Mouse (Mus musculus): Measurements from ENCODE around the gene Adora2a. TPM values are rescaled to one million over a fixed set of nuclear protein-coding genes. Genes with fewer than 3 reads are reported as not detected.
"Not testable (repeated sequence)": the region's sequence is repeated elsewhere in the genome, so short reads cannot be mapped to it uniquely, and the experiment has no call there.

Adora2a gene
- polyA plus RNA-seq, 1 experiment from 2014 or later, result 1.9 TPM

DNA sequence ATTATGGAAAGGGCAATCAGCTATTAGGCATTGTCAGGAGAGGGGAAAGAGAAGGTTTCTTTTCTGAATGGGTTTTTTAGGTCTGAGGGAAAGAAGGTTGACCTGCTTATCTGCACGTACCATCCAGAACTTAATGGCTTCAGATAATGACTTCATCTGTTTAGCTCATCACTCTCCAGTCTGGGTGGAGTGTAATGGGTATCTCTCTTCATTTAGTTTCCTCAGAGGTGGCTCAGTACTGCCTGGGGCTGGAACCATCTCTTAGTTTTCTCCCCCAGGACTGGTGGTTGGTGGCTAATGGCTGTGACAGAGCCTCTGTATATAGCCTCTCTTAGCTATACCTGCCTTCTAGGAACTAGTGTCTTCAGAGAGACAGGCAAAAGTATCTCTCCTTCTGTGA, 25.3 kb upstream of the Adora2a start:
- H3K9me3 ChIP-seq (replicated peaks; ENCODE audit: control insufficient read depth, low read length), result no peaks in the 10 kb centered on the region
- H3K27me3 ChIP-seq (ENCODE audit: control insufficient read depth, insufficient read depth, low read depth, low read length), result no peaks in the 10 kb centered on the region
- no peak overlapping the region for H3K4me3 ChIP-seq (ENCODE audit: low read depth, low read length)
- no peaks in the 10 kb centered on the region for H3K36me3 ChIP-seq (ENCODE audit: control insufficient read depth, insufficient read depth)
- H3K4me1 ChIP-seq (ENCODE audit: control insufficient read depth, low read depth, low read length), result peaks cover 5% of the 10 kb centered on the region; the same call in 1 of the 2 replicates
- no peak overlapping the region; the same call in 1 of the 2 replicates for H3K27ac ChIP-seq (ENCODE audit: low read length)
- H3K4me2 ChIP-seq (ENCODE audit: low read depth, low read length), result no peak overlapping the region
- no peak overlapping the region for H3K9ac ChIP-seq (ENCODE audit: low read depth, low read length)
- WGBS (ENCODE audit: insufficient replicate concordance), result 29% methylated on average over 1 of the region's 1 CpGs
- ATAC-seq (ENCODE audit: low read depth), result no peak

DNA sequence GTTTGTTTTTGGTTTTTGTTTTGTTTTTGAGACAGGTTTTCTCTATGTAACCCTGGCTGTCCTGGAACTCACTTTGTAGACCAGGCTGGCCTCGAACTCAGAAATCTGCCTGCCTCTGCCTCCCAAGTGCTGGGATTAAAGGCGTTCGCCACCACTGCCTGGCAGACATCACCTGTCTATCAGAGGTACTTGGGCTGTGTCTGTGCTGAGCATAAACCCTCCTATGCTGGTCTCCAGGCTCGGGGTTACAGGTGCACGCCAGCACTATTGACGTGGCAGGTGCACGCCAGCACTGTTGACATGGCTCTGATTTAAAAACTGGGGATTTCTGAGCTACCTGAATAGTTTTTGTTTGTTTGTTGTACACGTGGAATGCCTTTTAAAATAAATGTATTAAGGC, 24.5 kb upstream of the Adora2a start:
- H3K9ac ChIP-seq (ENCODE audit: low read depth, low read length); H3K4me1 ChIP-seq (ENCODE audit: control insufficient read depth, low read depth, low read length); H3K27ac ChIP-seq (ENCODE audit: low read length); H3K4me3 ChIP-seq (ENCODE audit: low read depth, low read length); H3K9me3 ChIP-seq (replicated peaks; ENCODE audit: control insufficient read depth, low read length); H3K27me3 ChIP-seq (ENCODE audit: control insufficient read depth, insufficient read depth, low read depth, low read length); H3K36me3 ChIP-seq (ENCODE audit: control insufficient read depth, insufficient read depth); ATAC-seq (ENCODE audit: low read depth); H3K4me2 ChIP-seq (ENCODE audit: low read depth, low read length): not testable (repeated sequence)
- 80% methylated on average over 8 of the region's 8 CpGs for WGBS (ENCODE audit: insufficient replicate concordance)

DNA sequence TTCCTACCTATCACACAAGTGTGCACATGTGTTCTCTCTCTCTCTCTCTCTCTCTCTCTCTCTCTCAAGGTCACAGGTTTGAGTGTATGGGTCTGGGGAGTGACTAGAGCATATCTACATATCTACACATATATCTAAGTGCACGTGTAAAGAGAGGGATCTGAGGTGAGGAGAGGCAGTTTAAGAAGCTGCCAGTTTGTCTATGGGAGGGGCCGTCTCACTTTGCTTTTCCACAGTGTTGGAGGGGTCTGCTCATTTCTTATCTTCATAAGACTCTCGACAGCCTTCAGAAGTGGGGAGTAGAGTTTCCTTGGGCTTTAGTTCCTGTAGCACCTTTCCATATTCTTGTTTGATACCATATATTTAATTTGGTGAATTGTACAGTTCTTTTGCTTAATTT, 23.4 kb upstream of the Adora2a start:
- Histone ChIP-seq H3K4me1 (ENCODE audit: control insufficient read depth, low read depth, low read length) (peaks cover 5% of the 10 kb centered on the region; the same call in 1 of the 2 replicates), H3K4me2 (ENCODE audit: low read depth, low read length) (no peak overlapping the region), H3K27me3 (ENCODE audit: control insufficient read depth, insufficient read depth, low read depth, low read length) (no peaks in the 10 kb centered on the region), H3K9ac (ENCODE audit: low read depth, low read length) (no peak overlapping the region), H3K36me3 (ENCODE audit: control insufficient read depth, insufficient read depth) (no peaks in the 10 kb centered on the region), H3K9me3 (replicated peaks; ENCODE audit: control insufficient read depth, low read length) (no peaks in the 10 kb centered on the region), H3K27ac (ENCODE audit: low read length) (no peak overlapping the region), H3K4me3 (ENCODE audit: low read depth, low read length) (no peak overlapping the region)
- WGBS (ENCODE audit: insufficient replicate concordance), result 23% methylated on average over 3 of the region's 3 CpGs
- no peak for ATAC-seq (ENCODE audit: low read depth)

DNA sequence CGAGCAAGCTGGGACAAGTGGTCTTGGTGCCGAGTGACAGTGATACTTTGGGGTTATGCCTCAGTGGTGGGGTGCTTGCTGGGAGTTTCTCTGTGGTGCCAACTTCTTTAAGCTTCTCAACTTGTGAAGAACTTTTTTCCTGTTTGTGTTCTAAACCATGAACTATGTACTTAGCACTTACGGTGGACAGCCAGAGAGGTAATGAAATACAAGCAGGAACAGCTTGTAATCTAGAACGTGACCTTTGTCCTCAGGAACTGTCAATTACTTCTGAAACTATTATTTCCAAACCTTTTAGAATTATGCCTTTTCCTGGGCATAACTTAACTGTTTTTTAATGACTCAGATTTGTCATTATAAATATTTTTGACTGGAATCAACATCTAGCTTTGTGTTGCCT, 22.3 kb upstream of the Adora2a start:
- Histone ChIP-seq H3K27me3 (ENCODE audit: control insufficient read depth, insufficient read depth, low read depth, low read length) (no peaks in the 10 kb centered on the region), H3K4me1 (ENCODE audit: control insufficient read depth, low read depth, low read length) (peaks cover 5% of the 10 kb centered on the region; the same call in 1 of the 2 replicates), H3K4me2 (ENCODE audit: low read depth, low read length) (no peak overlapping the region), H3K9me3 (replicated peaks; ENCODE audit: control insufficient read depth, low read length) (no peaks in the 10 kb centered on the region), H3K9ac (ENCODE audit: low read depth, low read length) (no peak overlapping the region), H3K4me3 (ENCODE audit: low read depth, low read length) (no peak overlapping the region), H3K36me3 (ENCODE audit: control insufficient read depth, insufficient read depth) (no peaks in the 10 kb centered on the region), H3K27ac (ENCODE audit: low read length) (no peak overlapping the region)
- 70% methylated on average over 4 of the region's 4 CpGs for WGBS (ENCODE audit: insufficient replicate concordance)
- no peak for ATAC-seq (ENCODE audit: low read depth)

DNA sequence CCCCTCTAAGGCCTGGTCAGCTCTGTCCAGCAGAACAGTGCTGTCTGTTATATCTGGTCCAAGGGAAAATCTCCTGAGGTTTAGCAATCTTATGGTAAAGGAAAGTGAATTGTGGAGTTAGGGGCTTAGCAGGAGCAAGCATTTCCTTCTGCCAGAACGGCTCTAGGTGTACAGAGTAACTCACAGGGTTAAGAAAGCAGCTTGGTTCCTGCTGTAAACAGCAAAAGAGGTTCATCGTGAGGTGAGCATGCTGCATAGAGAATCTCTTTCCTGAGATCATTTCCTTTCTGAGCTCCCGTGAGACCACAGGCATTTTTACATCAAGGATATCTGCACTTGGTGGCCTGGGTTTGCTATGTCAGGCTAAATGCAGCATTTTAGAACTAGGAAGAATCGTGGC, 21.8 kb upstream of the Adora2a start:
- Histone ChIP-seq H3K9ac (ENCODE audit: low read depth, low read length) (no peak overlapping the region), H3K4me2 (ENCODE audit: low read depth, low read length) (no peak overlapping the region), H3K36me3 (ENCODE audit: control insufficient read depth, insufficient read depth) (no peaks in the 10 kb centered on the region), H3K27me3 (ENCODE audit: control insufficient read depth, insufficient read depth, low read depth, low read length) (no peaks in the 10 kb centered on the region), H3K4me1 (ENCODE audit: control insufficient read depth, low read depth, low read length) (peaks cover 5% of the 10 kb centered on the region; the same call in 1 of the 2 replicates), H3K4me3 (ENCODE audit: low read depth, low read length) (no peak overlapping the region), H3K27ac (ENCODE audit: low read length) (no peak overlapping the region), H3K9me3 (replicated peaks; ENCODE audit: control insufficient read depth, low read length) (no peaks in the 10 kb centered on the region)
- ATAC-seq (ENCODE audit: low read depth), result no peak
- WGBS (ENCODE audit: insufficient replicate concordance), result 49% methylated on average over 4 of the region's 4 CpGs

DNA sequence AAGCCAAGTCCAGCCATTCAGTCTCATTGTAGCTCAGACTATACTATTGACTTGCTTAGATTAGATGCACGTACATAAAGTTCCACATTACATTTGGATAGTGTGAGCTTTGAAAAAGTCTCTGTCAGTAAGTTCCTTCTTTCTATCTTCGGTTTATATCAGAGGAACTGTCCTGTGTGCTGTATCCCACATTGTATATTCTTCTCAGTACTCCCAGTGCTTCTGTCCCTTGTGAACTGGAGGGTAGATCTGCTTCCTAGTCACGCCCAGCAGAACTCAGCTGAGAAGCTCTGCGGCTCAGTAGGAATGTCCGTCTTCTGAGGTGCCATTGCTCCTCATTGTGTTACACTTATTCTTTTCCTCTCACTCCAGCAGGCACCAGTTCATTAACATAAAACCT, 18.1 kb upstream of the Adora2a start:
- Histone ChIP-seq H3K4me1 (ENCODE audit: control insufficient read depth, low read depth, low read length) (peaks cover 6% of the 10 kb centered on the region; the same call in 1 of the 2 replicates), H3K36me3 (ENCODE audit: control insufficient read depth, insufficient read depth) (no peaks in the 10 kb centered on the region), H3K27me3 (ENCODE audit: control insufficient read depth, insufficient read depth, low read depth, low read length) (no peaks in the 10 kb centered on the region), H3K4me2 (ENCODE audit: low read depth, low read length) (no peak overlapping the region), H3K9ac (ENCODE audit: low read depth, low read length) (no peak overlapping the region), H3K9me3 (replicated peaks; ENCODE audit: control insufficient read depth, low read length) (no peaks in the 10 kb centered on the region), H3K27ac (ENCODE audit: low read length) (no peak overlapping the region), H3K4me3 (ENCODE audit: low read depth, low read length) (no peak overlapping the region)
- WGBS (ENCODE audit: insufficient replicate concordance), result 62% methylated on average over 5 of the region's 5 CpGs
- ATAC-seq (ENCODE audit: low read depth), result no peak

DNA sequence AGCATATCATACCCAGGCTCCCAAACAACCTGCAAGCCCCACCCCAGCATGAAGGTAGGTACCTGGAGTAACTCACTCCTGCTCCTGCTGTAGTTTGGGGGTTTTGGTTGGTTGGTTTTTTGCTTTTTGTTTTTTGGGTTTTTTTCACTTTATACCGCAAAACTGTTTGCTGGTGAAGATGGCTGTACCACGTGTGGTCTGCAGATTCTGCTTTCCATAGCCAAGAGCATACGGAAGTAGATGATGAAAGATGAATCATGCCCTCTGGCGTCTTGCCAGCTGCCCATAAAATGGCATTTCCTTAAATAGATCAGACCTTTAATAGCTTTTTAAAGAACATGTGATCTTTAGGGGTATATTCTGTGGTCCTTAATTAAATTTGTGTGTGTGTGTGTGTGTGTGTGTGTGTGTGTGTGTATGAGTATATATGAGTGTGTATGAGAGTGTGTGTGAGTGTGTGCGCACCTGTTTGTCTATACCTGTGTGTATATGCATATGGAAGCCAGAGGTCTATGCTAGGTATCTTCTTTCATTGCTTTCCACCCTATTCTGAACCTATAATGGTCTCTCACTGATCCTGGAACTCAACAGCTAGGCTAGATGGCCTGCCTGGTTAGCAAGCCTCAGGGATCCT, 16.8 kb upstream of the Adora2a start:
- no peak overlapping the region for H3K4me3 ChIP-seq (ENCODE audit: low read depth, low read length)
- no peaks in the 10 kb centered on the region for H3K36me3 ChIP-seq (ENCODE audit: control insufficient read depth, insufficient read depth)
- 45% methylated on average over 5 of the region's 5 CpGs for WGBS (ENCODE audit: insufficient replicate concordance)
- no peaks in the 10 kb centered on the region for H3K9me3 ChIP-seq (replicated peaks; ENCODE audit: control insufficient read depth, low read length)
- no peak overlapping the region for H3K9ac ChIP-seq (ENCODE audit: low read depth, low read length)
- H3K27ac ChIP-seq (ENCODE audit: low read length), result no peak overlapping the region
- ATAC-seq (ENCODE audit: low read depth), result no peak
- no peaks in the 10 kb centered on the region for H3K27me3 ChIP-seq (ENCODE audit: control insufficient read depth, insufficient read depth, low read depth, low read length)
- H3K4me1 ChIP-seq (ENCODE audit: control insufficient read depth, low read depth, low read length), result peaks cover 6% of the 10 kb centered on the region; the same call in 1 of the 2 replicates
- H3K4me2 ChIP-seq (ENCODE audit: low read depth, low read length), result no peak overlapping the region

DNA sequence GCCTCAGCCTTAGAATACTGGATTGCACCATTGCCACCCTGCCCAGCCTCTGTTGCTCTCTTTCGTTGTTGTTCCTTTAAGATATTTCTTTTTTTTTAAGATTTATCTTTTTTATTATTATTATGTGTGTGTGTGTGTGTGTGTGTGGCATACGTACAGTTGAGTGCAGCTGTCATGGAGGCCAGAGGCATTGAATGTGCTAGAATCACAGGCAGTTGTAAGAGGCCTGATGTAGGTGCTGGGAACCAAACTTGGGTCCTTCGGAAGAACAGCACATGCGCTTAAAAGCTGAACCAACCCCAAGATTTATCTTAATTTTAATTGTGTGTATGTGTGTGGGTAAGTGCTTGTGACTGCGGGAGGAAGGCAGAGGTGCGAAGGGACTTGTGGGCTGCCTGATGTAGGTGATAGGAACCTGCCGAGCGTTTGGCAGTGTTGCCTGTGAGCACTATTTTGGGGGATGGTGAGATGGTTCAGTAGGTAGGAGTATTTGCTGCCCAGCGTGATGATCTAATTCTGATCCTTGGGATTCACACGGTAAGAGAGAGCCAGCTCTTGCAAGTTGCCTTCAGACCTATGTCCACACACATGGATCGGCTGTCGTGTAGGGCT, 15.4 kb upstream of the Adora2a start:
- no peaks in the 10 kb centered on the region for H3K27me3 ChIP-seq (ENCODE audit: control insufficient read depth, insufficient read depth, low read depth, low read length)
- H3K27ac ChIP-seq (ENCODE audit: low read length), result no peak overlapping the region
- H3K4me3 ChIP-seq (ENCODE audit: low read depth, low read length), result no peak overlapping the region
- no peaks in the 10 kb centered on the region for H3K36me3 ChIP-seq (ENCODE audit: control insufficient read depth, insufficient read depth)
- H3K9me3 ChIP-seq (replicated peaks; ENCODE audit: control insufficient read depth, low read length), result no peaks in the 10 kb centered on the region
- WGBS (ENCODE audit: insufficient replicate concordance), result 43% methylated on average over 12 of the region's 12 CpGs
- H3K4me1 ChIP-seq (ENCODE audit: control insufficient read depth, low read depth, low read length), result peaks cover 6% of the 10 kb centered on the region; the same call in 1 of the 2 replicates
- ATAC-seq (ENCODE audit: low read depth), result no peak
- H3K9ac ChIP-seq (ENCODE audit: low read depth, low read length), result no peak overlapping the region
- H3K4me2 ChIP-seq (ENCODE audit: low read depth, low read length), result no peak overlapping the region

DNA sequence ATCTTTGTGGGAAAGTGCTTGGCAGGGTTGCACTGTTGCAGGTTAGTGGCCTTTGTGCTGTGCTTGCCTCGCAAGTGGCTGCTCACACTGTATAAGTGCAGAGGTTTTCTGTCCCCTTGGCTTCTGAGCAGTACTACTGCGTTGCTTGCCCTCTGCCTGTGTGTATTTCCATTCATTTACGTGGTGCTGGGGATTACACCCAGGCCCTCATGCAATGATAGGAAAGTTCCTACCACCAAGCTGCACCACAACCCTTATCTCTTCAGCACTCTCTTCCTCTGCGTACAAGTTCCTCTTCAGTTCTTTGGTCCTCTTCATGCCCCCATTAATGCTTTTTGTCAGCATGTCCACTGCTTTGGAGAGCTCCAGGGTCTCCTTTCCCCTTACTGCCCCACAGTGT, 14.7 kb upstream of the Adora2a start:
- 17% methylated on average over 4 of the region's 4 CpGs for WGBS (ENCODE audit: insufficient replicate concordance)
- ATAC-seq (ENCODE audit: low read depth), result peak; percentile 39
- Histone ChIP-seq H3K4me3 (ENCODE audit: low read depth, low read length) (no peak overlapping the region), H3K4me1 (ENCODE audit: control insufficient read depth, low read depth, low read length) (peaks cover 10% of the 10 kb centered on the region), H3K36me3 (ENCODE audit: control insufficient read depth, insufficient read depth) (no peaks in the 10 kb centered on the region), H3K27me3 (ENCODE audit: control insufficient read depth, insufficient read depth, low read depth, low read length) (no peaks in the 10 kb centered on the region), H3K4me2 (ENCODE audit: low read depth, low read length) (no peak overlapping the region), H3K9ac (ENCODE audit: low read depth, low read length) (no peak overlapping the region), H3K9me3 (replicated peaks; ENCODE audit: control insufficient read depth, low read length) (no peaks in the 10 kb centered on the region), H3K27ac (ENCODE audit: low read length) (no peak overlapping the region)

Data from liver, embryonic 16.5 days (tissue).